Mouse (Mus musculus): ENCODE data around the gene Mipep. TPM values are rescaled to one million over a fixed set of nuclear protein-coding genes. Genes with fewer than 3 reads are reported as not detected.
A peak's percentile ranks its signal among the peaks of the same experiment; 100 is the strongest.

Mipep gene
- polyA plus RNA-seq, 1 experiment from 2014 or later: 5.6 TPM

- Histone ChIP-seq H3K9me3 (ENCODE audit: low read length) (no peaks in the 10 kb centered on the region), H3K4me1 (ENCODE audit: insufficient read depth) (0 out of 2 replicates have a peak, but pooled peaks cover 2% of the 10 kb centered on the region), H3K9ac (replicated peaks) (no peak overlapping the region), H3K36me3 (replicated peaks; ENCODE audit: insufficient read depth, low read length) (no peaks in the 10 kb centered on the region), H3K27me3 (ENCODE audit: insufficient read depth, low read length) (no peaks in the 10 kb centered on the region), H3K4me3 (ENCODE audit: low read depth, low read length) (no peak overlapping the region), H3K27ac (ENCODE audit: low read depth) (no peak overlapping the region), H3K4me2 (ENCODE audit: low read depth, low read length) (no peak overlapping the region)
- ATAC-seq (no peak), DNase-seq (no peak)
- 56% methylated on average over 6 of the region's 6 CpGs for WGBS (ENCODE audit: insufficient replicate concordance)
- TF ChIP-seq CTCF (IDR thresholded peaks at IDR 0.05; ENCODE audit: low read depth): no peak
- no peak for TF ChIP-seq EP300 (IDR thresholded peaks at IDR 0.05; ENCODE audit: low read depth)
Measured at GRCm38 (mm10) chr14:60769340-60769739, 15.0 kb upstream of the Mipep start.

- no peak for TF ChIP-seq CTCF (IDR thresholded peaks at IDR 0.05; ENCODE audit: low read depth)
- TF ChIP-seq EP300 (IDR thresholded peaks at IDR 0.05; ENCODE audit: low read depth): no peak
- H3K9ac ChIP-seq (replicated peaks): no peak overlapping the region
- DNase-seq (no peak), ATAC-seq (no peak)
- 69% methylated on average over 6 of the region's 6 CpGs for WGBS (ENCODE audit: insufficient replicate concordance)
- H3K9me3 ChIP-seq (ENCODE audit: low read length): no peaks in the 10 kb centered on the region
- no peak overlapping the region for H3K4me2 ChIP-seq (ENCODE audit: low read depth, low read length)
- no peaks in the 10 kb centered on the region for H3K36me3 ChIP-seq (replicated peaks; ENCODE audit: insufficient read depth, low read length)
- 0 out of 2 replicates have a peak, but pooled peaks cover 2% of the 10 kb centered on the region for H3K4me1 ChIP-seq (ENCODE audit: insufficient read depth)
- no peaks in the 10 kb centered on the region for H3K27me3 ChIP-seq (ENCODE audit: insufficient read depth, low read length)
- no peak overlapping the region for H3K27ac ChIP-seq (ENCODE audit: low read depth)
- no peak overlapping the region for H3K4me3 ChIP-seq (ENCODE audit: low read depth, low read length)
Measured at GRCm38 (mm10) chr14:60770594-60770993, 13.8 kb upstream of the Mipep start.

GRCm38 (mm10) chr14:60771057-60771456 lies 13.3 kb upstream of the Mipep start:
- peak; percentile 62; the same call in 1 of the 2 replicates for ATAC-seq
- 3% methylated on average over 8 of the region's 8 CpGs for WGBS (ENCODE audit: insufficient replicate concordance)

GRCm38 (mm10) chr14:60773476-60773875 lies 10.9 kb upstream of the Mipep start:
- Histone ChIP-seq H3K36me3 (replicated peaks; ENCODE audit: insufficient read depth, low read length) (no peaks in the 10 kb centered on the region), H3K9ac (replicated peaks) (no peak overlapping the region), H3K9me3 (ENCODE audit: low read length) (no peaks in the 10 kb centered on the region), H3K27ac (ENCODE audit: low read depth) (no peak overlapping the region), H3K27me3 (ENCODE audit: insufficient read depth, low read length) (no peaks in the 10 kb centered on the region), H3K4me3 (ENCODE audit: low read depth, low read length) (no peak overlapping the region), H3K4me2 (ENCODE audit: low read depth, low read length) (no peak overlapping the region), H3K4me1 (ENCODE audit: insufficient read depth) (0 out of 2 replicates have a peak, but pooled peaks cover 2% of the 10 kb centered on the region)
- ATAC-seq: no peak
- DNase-seq: no peak
- WGBS (ENCODE audit: insufficient replicate concordance): 83% methylated on average over 2 of the region's 2 CpGs
- TF ChIP-seq EP300 (IDR thresholded peaks at IDR 0.05; ENCODE audit: low read depth) (no peak), CTCF (IDR thresholded peaks at IDR 0.05; ENCODE audit: low read depth) (peak; percentile 47)

More at GRCm38 (mm10) chr14:60771057-60771456, 13.3 kb upstream of the Mipep start:
- H3K4me2 ChIP-seq (ENCODE audit: low read depth, low read length): peak overlapping the region; percentile 70
- no peak overlapping the region for H3K9ac ChIP-seq (replicated peaks)
- no peak for TF ChIP-seq EP300 (IDR thresholded peaks at IDR 0.05; ENCODE audit: low read depth)
- peak; percentile 95 for TF ChIP-seq CTCF (IDR thresholded peaks at IDR 0.05; ENCODE audit: low read depth)
- DNase-seq: peak; percentile 81
- no peaks in the 10 kb centered on the region for H3K36me3 ChIP-seq (replicated peaks; ENCODE audit: insufficient read depth, low read length)
- H3K4me1 ChIP-seq (ENCODE audit: insufficient read depth): 0 out of 2 replicates have a peak, but pooled peaks cover 2% of the 10 kb centered on the region
- no peaks in the 10 kb centered on the region for H3K9me3 ChIP-seq (ENCODE audit: low read length)
- no peaks in the 10 kb centered on the region for H3K27me3 ChIP-seq (ENCODE audit: insufficient read depth, low read length)
- no peak overlapping the region for H3K27ac ChIP-seq (ENCODE audit: low read depth)
- peak overlapping the region; percentile 34 for H3K4me3 ChIP-seq (ENCODE audit: low read depth, low read length)

GRCm38 (mm10) chr14:60776521-60776920 lies 7.9 kb upstream of the Mipep start:
- H3K27ac ChIP-seq (ENCODE audit: low read depth): no peak overlapping the region
- TF ChIP-seq EP300 (IDR thresholded peaks at IDR 0.05; ENCODE audit: low read depth) (no peak), CTCF (IDR thresholded peaks at IDR 0.05; ENCODE audit: low read depth) (no peak)
- ATAC-seq (no peak), DNase-seq (no peak)
- no peak overlapping the region for H3K4me3 ChIP-seq (ENCODE audit: low read depth, low read length)
- no peaks in the 10 kb centered on the region for H3K4me1 ChIP-seq (ENCODE audit: insufficient read depth)
- H3K4me2 ChIP-seq (ENCODE audit: low read depth, low read length): no peak overlapping the region
- H3K36me3 ChIP-seq (replicated peaks; ENCODE audit: insufficient read depth, low read length): no peaks in the 10 kb centered on the region
- WGBS (ENCODE audit: insufficient replicate concordance): 78% methylated on average over 8 of the region's 8 CpGs
- no peaks in the 10 kb centered on the region for H3K9me3 ChIP-seq (ENCODE audit: low read length)
- no peaks in the 10 kb centered on the region for H3K27me3 ChIP-seq (ENCODE audit: insufficient read depth, low read length)
- no peak overlapping the region for H3K9ac ChIP-seq (replicated peaks)

GRCm38 (mm10) chr14:60777485-60777919 lies 6.9 kb upstream of the Mipep start:
- WGBS (ENCODE audit: insufficient replicate concordance): 76% methylated on average over 5 of the region's 5 CpGs
- no peak overlapping the region for H3K4me2 ChIP-seq (ENCODE audit: low read depth, low read length)
- ATAC-seq (no peak), DNase-seq (no peak)
- H3K27ac ChIP-seq (ENCODE audit: low read depth): no peak overlapping the region
- H3K4me1 ChIP-seq (ENCODE audit: insufficient read depth): no peaks in the 10 kb centered on the region
- no peak overlapping the region for H3K4me3 ChIP-seq (ENCODE audit: low read depth, low read length)
- H3K27me3 ChIP-seq (ENCODE audit: insufficient read depth, low read length): no peaks in the 10 kb centered on the region
- H3K9ac ChIP-seq (replicated peaks): no peak overlapping the region
- no peaks in the 10 kb centered on the region for H3K9me3 ChIP-seq (ENCODE audit: low read length)
- TF ChIP-seq CTCF (IDR thresholded peaks at IDR 0.05; ENCODE audit: low read depth): no peak
- TF ChIP-seq EP300 (IDR thresholded peaks at IDR 0.05; ENCODE audit: low read depth): no peak
- no peaks in the 10 kb centered on the region for H3K36me3 ChIP-seq (replicated peaks; ENCODE audit: insufficient read depth, low read length)
